Mouse (Mus musculus): Measurements from ENCODE around the gene Rln3.

Rln3 gene

GRCm38 (mm10) chr8:84065457-84066072, 20.8 kb upstream of the Rln3 start:
- DNase-seq (ENCODE audit: low read depth, low spot score) = no peak

GRCm38 (mm10) chr8:84065037-84065436, 20.2 kb upstream of the Rln3 start, which contains the start of gene Gm10643:
TSS of gene Gm10643 (minus strand) at chr8:84065137.
- no peak for DNase-seq (ENCODE audit: low read depth, low spot score)

- no peak for DNase-seq (ENCODE audit: low read depth, low spot score)
These were observed 19.2 kb upstream of the Rln3 start for GRCm38 (mm10) chr8:84063861-84064610.

- no peak for DNase-seq (ENCODE audit: low read depth, low spot score)
These were observed 15.4 kb upstream of the Rln3 start for GRCm38 (mm10) chr8:84060245-84060644.

GRCm38 (mm10) chr8:84059226-84059625, 14.4 kb upstream of the Rln3 start:
- no peak for DNase-seq (ENCODE audit: low read depth, low spot score)

- DNase-seq (ENCODE audit: low read depth, low spot score) = no peak
These were observed 13.0 kb upstream of the Rln3 start for GRCm38 (mm10) chr8:84057827-84058226.

GRCm38 (mm10) chr8:84053229-84053628, 8.4 kb upstream of the Rln3 start:
- DNase-seq (ENCODE audit: low read depth, low spot score) = no peak

- no peak for DNase-seq (ENCODE audit: low read depth, low spot score)
These were observed 7.9 kb upstream of the Rln3 start for GRCm38 (mm10) chr8:84052746-84053145.

- DNase-seq (ENCODE audit: low read depth, low spot score) = no peak
These were observed 3.4 kb upstream of the Rln3 start for GRCm38 (mm10) chr8:84048171-84048570.

- DNase-seq (ENCODE audit: low read depth, low spot score) = no peak
These were observed 1.7 kb upstream of the Rln3 start for GRCm38 (mm10) chr8:84046505-84046904.

- DNase-seq (ENCODE audit: low read depth, low spot score) = no peak
These were observed 697 bp downstream of the Rln3 start for GRCm38 (mm10) chr8:84044103-84044502.

- DNase-seq (ENCODE audit: low read depth, low spot score) = no peak
These were observed 1.9 kb downstream of the Rln3 start for GRCm38 (mm10) chr8:84042948-84043342.

- peak; percentile 77 for DNase-seq (ENCODE audit: low read depth, low spot score)
These were observed 2.5 kb downstream of the Rln3 start, which contains the start of gene Il27ra for GRCm38 (mm10) chr8:84042066-84042947. TSS of gene Il27ra (minus strand) at chr8:84042589.

- peak; percentile 88 for DNase-seq (ENCODE audit: low read depth, low spot score)
These were observed 5.8 kb downstream of the Rln3 start for GRCm38 (mm10) chr8:84039050-84039449.

- no peak for DNase-seq (ENCODE audit: low read depth, low spot score)
These were observed 6.8 kb downstream of the Rln3 start for GRCm38 (mm10) chr8:84038015-84038414.

GRCm38 (mm10) chr8:84032777-84033176, 12.0 kb downstream of the Rln3 start:
- DNase-seq (ENCODE audit: low read depth, low spot score) = no peak

- no peak for DNase-seq (ENCODE audit: low read depth, low spot score)
These were observed 15.5 kb downstream of the Rln3 start for GRCm38 (mm10) chr8:84029272-84029671.

- no peak for DNase-seq (ENCODE audit: low read depth, low spot score)
These were observed 17.4 kb downstream of the Rln3 start for GRCm38 (mm10) chr8:84027449-84027848.

GRCm38 (mm10) chr8:84025863-84026262, 18.9 kb downstream of the Rln3 start:
- DNase-seq (ENCODE audit: low read depth, low spot score) = peak; percentile 72

- peak; percentile 76 for DNase-seq (ENCODE audit: low read depth, low spot score)
These were observed 20.6 kb downstream of the Rln3 start for GRCm38 (mm10) chr8:84024171-84024570.

- no peak for DNase-seq (ENCODE audit: low read depth, low spot score)
These were observed 21.2 kb downstream of the Rln3 start for GRCm38 (mm10) chr8:84023631-84024030.

GRCm38 (mm10) chr8:84023085-84023484, 21.7 kb downstream of the Rln3 start:
- DNase-seq (ENCODE audit: low read depth, low spot score) = no peak

All from mesoderm, embryonic 11.5 days (tissue).